Mouse (Mus musculus) megakaryocyte progenitor cell, adult 5-6 weeks (primary cell): ENCODE results near the gene Krtap19-3. TPM values are rescaled to one million over a fixed set of nuclear protein-coding genes. Genes with fewer than 3 reads are reported as not detected.

ENCODE experiments used
- ATAC-seq: replicated peaks from 2 replicates; pipeline ENCODE4 v1.8.0; 2016; ENCODE audit warnings: mild to moderate bottlenecking, moderate TSS enrichment, inconsistent platforms; ENCODE audit not compliant: poor library complexity
- total RNA-seq, 2 experiments: library from RNA; stranded (forward) in 1 of 2; stranded (reverse) in 1 of 2; fragments of 157-497, 149-512 nt in 1 of 2; fragments of 200-1000 nt in 1 of 2; gene quantifications; 2 replicates each; pipeline versions ENCODE4 v1.2.3 to v1.2.4; 2015 to 2017

The Krtap19-3 gene
- not detected in 2 replicates for total RNA-seq (2015)
- not detected in 2 replicates for total RNA-seq (2017)

- no peak for ATAC-seq
Observed at GRCm38 (mm10) chr16:88877938-88878337, at the start of gene Krtap19-3. TSS of gene Krtap19-3 (minus strand) at chr16:88878038.

GRCm38 (mm10) chr16:88896357-88896756 is 18.5 kb upstream of the Krtap19-3 start, which contains the start of gene Krtap19-5:
TSS of gene Krtap19-5 (minus strand) at chr16:88896457.
- no peak for ATAC-seq

- ATAC-seq: no peak
Observed at GRCm38 (mm10) chr16:88886870-88887269, 9.0 kb upstream of the Krtap19-3 start.

GRCm38 (mm10) chr16:88884989-88885388 is 7.2 kb upstream of the Krtap19-3 start, which contains the start of gene Krtap19-4:
TSS of gene Krtap19-4 (minus strand) at chr16:88885089.
- no peak for ATAC-seq

- no peak for ATAC-seq
Observed at GRCm38 (mm10) chr16:88874169-88874568, 3.7 kb downstream of the Krtap19-3 start, which contains the start of gene Krtap19-2. TSS of gene Krtap19-2 (minus strand) at chr16:88874269.

GRCm38 (mm10) chr16:88869311-88869710 is 8.5 kb downstream of the Krtap19-3 start, which contains the start of gene Krtap19-1:
TSS of gene Krtap19-1 (minus strand) at chr16:88869411.
- no peak for ATAC-seq

- ATAC-seq: no peak
Observed at GRCm38 (mm10) chr16:88864887-88865407, 12.9 kb downstream of the Krtap19-3 start.

GRCm38 (mm10) chr16:88851450-88851849 is 26.4 kb downstream of the Krtap19-3 start:
- peak; percentile 77 for ATAC-seq

- no peak for ATAC-seq
Observed at GRCm38 (mm10) chr16:88848558-88848957, 29.3 kb downstream of the Krtap19-3 start.

GRCm38 (mm10) chr16:88847363-88847762 is 30.5 kb downstream of the Krtap19-3 start:
- ATAC-seq: no peak

Other genes with a start within 250 kb of the Krtap19-3 start
- not detected in 2 replicates for gene Krtap26-1, start 230.2 kb downstream of the Krtap19-3 start, total RNA-seq (2015)
- gene Krtap26-1, start 230.2 kb downstream of the Krtap19-3 start, total RNA-seq (2017): not detected in 2 replicates
- gene Krtap27-1, start 206.4 kb downstream of the Krtap19-3 start, total RNA-seq (2015): not detected in 2 replicates
- gene Krtap27-1, start 206.4 kb downstream of the Krtap19-3 start, total RNA-seq (2017): not detected in 2 replicates
- gene 2310061N02Rik, start 170.1 kb downstream of the Krtap19-3 start, total RNA-seq (2015): not detected in 2 replicates
- gene 2310061N02Rik, start 170.1 kb downstream of the Krtap19-3 start, total RNA-seq (2017): not detected in 2 replicates
- gene Krtap13-1, start 149.2 kb downstream of the Krtap19-3 start, total RNA-seq (2015): not detected in 2 replicates
- not detected in 2 replicates for gene Krtap13-1, start 149.2 kb downstream of the Krtap19-3 start, total RNA-seq (2017)
- gene Krtap13, start 126.4 kb downstream of the Krtap19-3 start, total RNA-seq (2015): not detected in 2 replicates
- not detected in 2 replicates for gene Krtap13, start 126.4 kb downstream of the Krtap19-3 start, total RNA-seq (2017)
- gene 2310034C09Rik, start 119.2 kb downstream of the Krtap19-3 start, total RNA-seq (2015): not detected in 2 replicates
- not detected in 2 replicates for gene 2310034C09Rik, start 119.2 kb downstream of the Krtap19-3 start, total RNA-seq (2017)
- gene 2310057N15Rik, start 103.8 kb downstream of the Krtap19-3 start, total RNA-seq (2015): not detected in 2 replicates
- not detected in 2 replicates for gene 2310057N15Rik, start 103.8 kb downstream of the Krtap19-3 start, total RNA-seq (2017)
- not detected in 2 replicates for gene Gm5965, start 100.1 kb downstream of the Krtap19-3 start, total RNA-seq (2015)
- not detected in 2 replicates for gene Gm5965, start 100.1 kb downstream of the Krtap19-3 start, total RNA-seq (2017)
- not detected in 2 replicates for gene Gm20741, start 65.8 kb downstream of the Krtap19-3 start, total RNA-seq (2015)
- not detected in 2 replicates for gene Gm20741, start 65.8 kb downstream of the Krtap19-3 start, total RNA-seq (2017)
- not detected in 2 replicates for gene Krtap15, start 57.8 kb downstream of the Krtap19-3 start, total RNA-seq (2015)
- not detected in 2 replicates for gene Krtap15, start 57.8 kb downstream of the Krtap19-3 start, total RNA-seq (2017)
- gene Krtap14, start 51.9 kb downstream of the Krtap19-3 start, total RNA-seq (2015): not detected in 2 replicates
- gene Krtap14, start 51.9 kb downstream of the Krtap19-3 start, total RNA-seq (2017): not detected in 2 replicates
- not detected in 2 replicates for gene Krtap19-1, start 8.6 kb downstream of the Krtap19-3 start, total RNA-seq (2015)
- gene Krtap19-1, start 8.6 kb downstream of the Krtap19-3 start, total RNA-seq (2017): not detected in 2 replicates
- not detected in 2 replicates for gene Krtap19-2, start 3.8 kb downstream of the Krtap19-3 start, total RNA-seq (2015)
- gene Krtap19-2, start 3.8 kb downstream of the Krtap19-3 start, total RNA-seq (2017): not detected in 2 replicates
- not detected in 2 replicates for gene Krtap19-4, start 7.1 kb upstream of the Krtap19-3 start, total RNA-seq (2015)
- not detected in 2 replicates for gene Krtap19-4, start 7.1 kb upstream of the Krtap19-3 start, total RNA-seq (2017)
- not detected in 2 replicates for gene Krtap19-5, start 18.4 kb upstream of the Krtap19-3 start, total RNA-seq (2015)
- not detected in 2 replicates for gene Krtap19-5, start 18.4 kb upstream of the Krtap19-3 start, total RNA-seq (2017)
- gene Krtap19-9b, start 54.2 kb upstream of the Krtap19-3 start, total RNA-seq (2015): not detected in 2 replicates
- gene Krtap19-9b, start 54.2 kb upstream of the Krtap19-3 start, total RNA-seq (2017): not detected in 2 replicates
- not detected in 2 replicates for gene Krtap16-3, start 84.8 kb upstream of the Krtap19-3 start, total RNA-seq (2015)
- not detected in 2 replicates for gene Krtap16-3, start 84.8 kb upstream of the Krtap19-3 start, total RNA-seq (2017)
- gene Krtap22-2, start 132.7 kb upstream of the Krtap19-3 start, total RNA-seq (2015): not detected in 2 replicates
- gene Krtap22-2, start 132.7 kb upstream of the Krtap19-3 start, total RNA-seq (2017): not detected in 2 replicates
- gene Gm10229, start 137.2 kb upstream of the Krtap19-3 start, total RNA-seq (2015): not detected in 2 replicates
- gene Gm10229, start 137.2 kb upstream of the Krtap19-3 start, total RNA-seq (2017): not detected in 2 replicates
- not detected in 2 replicates for gene Krtap6-1, start 153.7 kb upstream of the Krtap19-3 start, total RNA-seq (2015)
- not detected in 2 replicates for gene Krtap6-1, start 153.7 kb upstream of the Krtap19-3 start, total RNA-seq (2017)
- not detected in 2 replicates for gene Gm10228, start 163.4 kb upstream of the Krtap19-3 start, total RNA-seq (2015)
- gene Gm10228, start 163.4 kb upstream of the Krtap19-3 start, total RNA-seq (2017): not detected in 2 replicates
- not detected in 2 replicates for gene Krtap6-5, start 169.8 kb upstream of the Krtap19-3 start, total RNA-seq (2015)
- not detected in 2 replicates for gene Krtap6-5, start 169.8 kb upstream of the Krtap19-3 start, total RNA-seq (2017)
- gene 1110025L11Rik, start 186.0 kb upstream of the Krtap19-3 start, total RNA-seq (2015): not detected in 2 replicates
- gene 1110025L11Rik, start 186.0 kb upstream of the Krtap19-3 start, total RNA-seq (2017): not detected in 2 replicates
- not detected in 2 replicates for gene Krtap6-3, start 206.0 kb upstream of the Krtap19-3 start, total RNA-seq (2015)
- not detected in 2 replicates for gene Krtap6-3, start 206.0 kb upstream of the Krtap19-3 start, total RNA-seq (2017)